Mouse (Mus musculus) midbrain, embryonic 14.5 days (tissue): ENCODE results near the gene Wwp2. TPM values are rescaled to one million over a fixed set of nuclear protein-coding genes. Genes with fewer than 3 reads are reported as not detected.

Experiments
- ATAC-seq: fragments of 200-750 bp; cut with Nextera tagmentation; 2 replicates; pipeline ENCODE4 v1.8.0; 2017; ENCODE audit warnings: moderate number of reproducible peaks, moderate library complexity; ENCODE audit not compliant: low FRiP score, low TSS enrichment
- DNase-seq: peaks from one replicate; pipeline ENCODE4 v3.0.0-alpha.2; 2015
- H3K27ac ChIP-seq: fragments of 300-500 bp; sonication (generic); replicated peaks from 2 replicates; pipeline ENCODE4 v1.5.1; 2014; ENCODE audit warnings: mild to moderate bottlenecking, low read depth, low read length, moderate library complexity
- H3K27me3 ChIP-seq: fragments of 300-500 bp; sonication (generic); 2 replicates; pipeline ENCODE4 v1.6.1; 2014; ENCODE audit warnings: low read length, control low read depth, mixed read lengths; ENCODE audit not compliant: control insufficient read depth, insufficient read depth
- H3K36me3 ChIP-seq: fragments of 300-500 bp; sonication (generic); 2 replicates; pipeline ENCODE4 v1.6.1; 2014; ENCODE audit warnings: low read length, control low read depth; ENCODE audit not compliant: control insufficient read depth, insufficient read depth
- H3K4me1 ChIP-seq: fragments of 300-500 bp; sonication (generic); 2 replicates; pipeline ENCODE4 v1.6.1; 2014; ENCODE audit warnings: mild to moderate bottlenecking, antibody characterized with exemption, low read length, control low read depth; ENCODE audit not compliant: control insufficient read depth, insufficient read depth
- H3K4me2 ChIP-seq: fragments of 300-500 bp; sonication (generic); 2 replicates; pipeline ENCODE4 v1.6.1; 2014; ENCODE audit warnings: mild to moderate bottlenecking, low read length, moderate library complexity
- H3K4me3 ChIP-seq: fragments of 300-500 bp; sonication (generic); replicated peaks from 2 replicates; pipeline ENCODE4 v1.5.1; 2014; ENCODE audit warnings: low read depth, low read length
- H3K9ac ChIP-seq: fragments of 300-500 bp; sonication (generic); replicated peaks from 2 replicates; pipeline ENCODE4 v1.6.1; 2014; ENCODE audit warnings: mild to moderate bottlenecking, low read length, moderate library complexity
- H3K9me3 ChIP-seq: fragments of 300-500 bp; sonication (generic); 2 replicates; pipeline ENCODE4 v1.6.1; 2016; ENCODE audit warnings: low read length, control low read depth, mixed read lengths; ENCODE audit not compliant: control insufficient read depth
- WGBS: fragments of 180-500 bp; shearing (Covaris S2); extraction: QIAGEN DNeasy Blood & Tissue Kit; methylation state at CpG from one replicate; pipeline ENCODE4 v1.1.7; 2014; 5-methylcytosine and 5-hydroxymethylcytosine counted together
- polyA plus RNA-seq: library from polyadenylated mRNA; unstranded; fragments of >200 nt; fragmentation: Nextera tagmentation; extraction: Ambion mirVana; gene quantifications from 2 replicates; pipeline ENCODE4 v1.2.1, GENCODE M21; 2014

The Wwp2 gene
- polyA plus RNA-seq, 1 experiment from 2014 or later = 50.5 TPM

- H3K27me3 ChIP-seq = no peaks in the 10 kb centered on the region
These were observed 54.5 kb downstream of the Wwp2 start for GRCm38 (mm10) chr8:107490649-107491048.

GRCm38 (mm10) chr8:107491212-107491611, 55.0 kb downstream of the Wwp2 start:
- no peak for DNase-seq
- Histone ChIP-seq H3K27me3 (no peaks in the 10 kb centered on the region), H3K36me3 (no peaks in the 10 kb centered on the region), H3K4me2 (no peak overlapping the region), H3K9ac (no peak overlapping the region), H3K9me3 (no peaks in the 10 kb centered on the region), H3K4me1 (no peaks in the 10 kb centered on the region), H3K4me3 (no peak overlapping the region), H3K27ac (no peak overlapping the region)
- 87% methylated on average over 4 of the region's 4 CpGs for WGBS
- no peak for ATAC-seq

More at GRCm38 (mm10) chr8:107490649-107491048, 54.5 kb downstream of the Wwp2 start:
- Histone ChIP-seq H3K27ac (no peak overlapping the region), H3K9ac (no peak overlapping the region), H3K9me3 (no peaks in the 10 kb centered on the region), H3K4me3 (no peak overlapping the region), H3K36me3 (no peaks in the 10 kb centered on the region), H3K4me2 (no peak overlapping the region), H3K4me1 (no peaks in the 10 kb centered on the region)
- 88% methylated on average over 2 of the region's 2 CpGs for WGBS
- no peak for DNase-seq
- no peak for ATAC-seq

GRCm38 (mm10) chr8:107491831-107492230, 55.7 kb downstream of the Wwp2 start:
- no peak overlapping the region for H3K9ac ChIP-seq
- no peaks in the 10 kb centered on the region for H3K27me3 ChIP-seq
- no peak overlapping the region for H3K4me3 ChIP-seq
- DNase-seq (no peak), ATAC-seq (no peak)
- no peaks in the 10 kb centered on the region for H3K36me3 ChIP-seq
- H3K9me3 ChIP-seq = no peaks in the 10 kb centered on the region
- no peak overlapping the region for H3K4me2 ChIP-seq
- no peak overlapping the region for H3K27ac ChIP-seq
- no peaks in the 10 kb centered on the region for H3K4me1 ChIP-seq

GRCm38 (mm10) chr8:107492802-107493201, 56.6 kb downstream of the Wwp2 start:
- Histone ChIP-seq H3K9me3 (no peaks in the 10 kb centered on the region), H3K4me3 (no peak overlapping the region), H3K4me1 (no peaks in the 10 kb centered on the region), H3K4me2 (no peak overlapping the region), H3K27me3 (no peaks in the 10 kb centered on the region), H3K9ac (no peak overlapping the region), H3K27ac (no peak overlapping the region), H3K36me3 (no peaks in the 10 kb centered on the region)
- DNase-seq (no peak), ATAC-seq (no peak)
- 95% methylated on average over 5 of the region's 5 CpGs for WGBS

GRCm38 (mm10) chr8:107495425-107495824, 59.3 kb downstream of the Wwp2 start:
- Histone ChIP-seq H3K4me1 (no peaks in the 10 kb centered on the region), H3K9ac (no peak overlapping the region), H3K27me3 (no peaks in the 10 kb centered on the region), H3K4me3 (no peak overlapping the region), H3K4me2 (no peak overlapping the region), H3K27ac (no peak overlapping the region), H3K9me3 (no peaks in the 10 kb centered on the region), H3K36me3 (no peaks in the 10 kb centered on the region)
- no peak for DNase-seq
- 89% methylated on average over 9 of the region's 9 CpGs for WGBS
- ATAC-seq = no peak

- DNase-seq = no peak
- no peaks in the 10 kb centered on the region for H3K27me3 ChIP-seq
- ATAC-seq = no peak
- no peak overlapping the region for H3K4me3 ChIP-seq
- no peaks in the 10 kb centered on the region for H3K36me3 ChIP-seq
- H3K9me3 ChIP-seq = no peaks in the 10 kb centered on the region
- H3K9ac ChIP-seq = no peak overlapping the region
- H3K4me2 ChIP-seq = no peak overlapping the region
- 84% methylated on average over 6 of the region's 6 CpGs for WGBS
- H3K27ac ChIP-seq = no peak overlapping the region
- H3K4me1 ChIP-seq = no peaks in the 10 kb centered on the region
These were observed 61.5 kb downstream of the Wwp2 start for GRCm38 (mm10) chr8:107497708-107498107.

- Histone ChIP-seq H3K4me2 (no peak overlapping the region), H3K36me3 (no peaks in the 10 kb centered on the region), H3K9me3 (no peaks in the 10 kb centered on the region), H3K27ac (no peak overlapping the region), H3K9ac (no peak overlapping the region), H3K4me1 (no peaks in the 10 kb centered on the region), H3K27me3 (no peaks in the 10 kb centered on the region), H3K4me3 (no peak overlapping the region)
- ATAC-seq = no peak
- WGBS = 46% methylated on average over 1 of the region's 1 CpGs
- DNase-seq = no peak
These were observed 62.2 kb downstream of the Wwp2 start for GRCm38 (mm10) chr8:107498390-107498789.

GRCm38 (mm10) chr8:107498806-107499205, 62.6 kb downstream of the Wwp2 start:
- H3K4me2 ChIP-seq = no peak overlapping the region
- no peaks in the 10 kb centered on the region for H3K4me1 ChIP-seq
- H3K9me3 ChIP-seq = no peaks in the 10 kb centered on the region
- ATAC-seq (no peak), DNase-seq (no peak)
- no peaks in the 10 kb centered on the region for H3K36me3 ChIP-seq
- H3K27ac ChIP-seq = no peak overlapping the region
- H3K9ac ChIP-seq = no peak overlapping the region
- no peaks in the 10 kb centered on the region for H3K27me3 ChIP-seq
- no peak overlapping the region for H3K4me3 ChIP-seq
- WGBS = 86% methylated on average over 8 of the region's 8 CpGs

- H3K27ac ChIP-seq = no peak overlapping the region
- no peaks in the 10 kb centered on the region for H3K27me3 ChIP-seq
- no peak overlapping the region for H3K9ac ChIP-seq
- no peaks in the 10 kb centered on the region for H3K4me1 ChIP-seq
- no peaks in the 10 kb centered on the region for H3K36me3 ChIP-seq
- DNase-seq = no peak
- no peak overlapping the region for H3K4me2 ChIP-seq
- no peak for ATAC-seq
- WGBS = 95% methylated on average over 3 of the region's 3 CpGs
- no peaks in the 10 kb centered on the region for H3K9me3 ChIP-seq
- H3K4me3 ChIP-seq = no peak overlapping the region
These were observed 63.4 kb downstream of the Wwp2 start for GRCm38 (mm10) chr8:107499519-107499918.
